Comparison of ENCODE assay signal across 10 mouse cellular contexts in genomic region chr11:59694533-59694932, GRCm38 (mm10). TPM values are rescaled to one million over a fixed set of nuclear protein-coding genes. Genes with fewer than 3 reads are reported as not detected.
A peak's percentile ranks its signal among the peaks of the same experiment; 100 is the strongest.
DNase-seq lines count a peak whose midpoint lies in the region; ATAC-seq and TF ChIP-seq lines count a peak whose summit lies in the region.
"Had no signal": no experiment of that assay in that cellular context is flagged by ENCODE, and none has a peak within 500 bp of the region (broad histone marks: within the 10 kb centered on the region; RNA-seq: fewer than 3 reads in every experiment).

No protein-coding gene starts in this region.

- H3K4me2 ChIP-seq in heart, embryonic 11.5 days, result no peak overlapping the region
- H3K4me2 ChIP-seq: forebrain, embryonic 13.5 days; liver, embryonic 12.5 days had no signal

- peaks cover 13% of the 10 kb centered on the region; the same call in 1 of the 2 replicates for H3K36me3 ChIP-seq in heart, embryonic 11.5 days (ENCODE audit: control insufficient read depth, insufficient read depth, low read length)

- TF ChIP-seq POLR2A in brain, embryonic 14.5 days (IDR thresholded peaks at IDR 0.05; ENCODE audit: borderline replicate concordance, extremely low read depth, insufficient read depth, insufficient read length, poor library complexity, severe bottlenecking), result no peak

- peak; percentile 92 for DNase-seq in heart, adult 11 months
- DNase-seq in 3T3-L1 (ENCODE audit: low read depth, low spot score), result peak; percentile 85
- peak; percentile 65 for DNase-seq in brain, embryonic 14.5 days (ENCODE audit: low read depth)
- DNase-seq in kidney, adult 8-10 months, result peak; percentile 55 to 69
- DNase-seq in yolk sac, embryonic 10.5 days (ENCODE audit: low spot score), result no peak
- no peak for DNase-seq in frontal cortex, postnatal 36 days (ENCODE audit: low spot score in 2 of 2)
- DNase-seq in thymus, postnatal 14 days, result no peak

- no peaks in the 10 kb centered on the region for H3K9me3 ChIP-seq in heart, embryonic 11.5 days (replicated peaks; ENCODE audit: control insufficient read depth, low read length)
- H3K9me3 ChIP-seq: forebrain, embryonic 13.5 days; liver, embryonic 12.5 days had no signal

- WGBS in heart, embryonic 11.5 days (ENCODE audit: insufficient replicate concordance), result 70% methylated on average over 1 of the region's 1 CpGs

- no peak overlapping the region for H3K27ac ChIP-seq in heart, embryonic 11.5 days (ENCODE audit: low read depth, low read length)
- H3K27ac ChIP-seq: liver, embryonic 12.5 days had no signal

- no peak for TF ChIP-seq CTCF in brain, embryonic 14.5 days (IDR thresholded peaks at IDR 0.05; ENCODE audit: borderline replicate concordance, extremely low read depth, insufficient read depth, insufficient read length)

- no peak for ATAC-seq in heart, embryonic 11.5 days (replicated peaks; ENCODE audit: insufficient number of reproducible peaks, low FRiP score, low TSS enrichment)
- ATAC-seq: forebrain, embryonic 13.5 days; liver, embryonic 12.5 days had no signal

- H3K9ac ChIP-seq in heart, embryonic 11.5 days (ENCODE audit: low read depth, low read length), result no peak overlapping the region
- H3K9ac ChIP-seq: forebrain, embryonic 13.5 days; liver, embryonic 12.5 days had no signal

- H3K4me3 ChIP-seq in heart, embryonic 11.5 days (ENCODE audit: low read depth, low read length), result no peak overlapping the region
- H3K4me3 ChIP-seq: forebrain, embryonic 13.5 days; liver, embryonic 12.5 days had no signal

- no peaks in the 10 kb centered on the region for H3K27me3 ChIP-seq in heart, embryonic 11.5 days (ENCODE audit: control insufficient read depth, insufficient read depth, low read length)
- H3K27me3 ChIP-seq: forebrain, embryonic 13.5 days; liver, embryonic 12.5 days had no signal

- peaks cover 5% of the 10 kb centered on the region; the same call in 1 of the 2 replicates for H3K4me1 ChIP-seq in heart, embryonic 11.5 days (ENCODE audit: control insufficient read depth, insufficient read depth, low read length)

RNA-seq across cellular contexts. Expression of gene Mprip, which starts 33.4 kb away (rescaled TPM):
- 51.1 and 54.2 TPM in 2 replicates for polyA plus RNA-seq in heart, embryonic 11.5 days (2014; fragmentation: Nextera tagmentation; extraction: Ambion mirVana)
- polyA plus RNA-seq in brain, embryonic 14.5 days (2012; rRNA removed), result 100 and 146 TPM in 2 replicates

Comparison
In these comparisons a context has a peak if more than half of its experiments do, and no peak if none do; other contexts are left out.
1. DNase-seq: peak in heart, adult 11 months (single experiment), 3T3-L1 (single experiment), brain, embryonic 14.5 days (single experiment) and kidney, adult 8-10 months (2 of 2); none in yolk sac, embryonic 10.5 days (single experiment), frontal cortex, postnatal 36 days (0 of 2) and thymus, postnatal 14 days (single experiment).